19 mouse cellular contexts compared by ENCODE assay signal in genomic region chr6:31469431-31469830, GRCm38 (mm10).
"Had no signal": no experiment of that assay in that cellular context is flagged by ENCODE, and none has a peak within 500 bp of the region (broad histone marks: within the 10 kb centered on the region; RNA-seq: fewer than 3 reads in every experiment).

No protein-coding gene starts in this region.

- H3K4me3 ChIP-seq: midbrain, embryonic 10.5 days; midbrain, embryonic 12.5 days; myocyte; neural tube, embryonic 13.5 days; neural tube, embryonic 15.5 days had no signal

- H3K9ac ChIP-seq: lung, embryonic 14.5 days; midbrain, embryonic 12.5 days; neural tube, embryonic 13.5 days; neural tube, embryonic 15.5 days had no signal

- H3K27ac ChIP-seq: midbrain, embryonic 10.5 days; midbrain, embryonic 12.5 days; neural tube, embryonic 13.5 days; neural tube, embryonic 15.5 days had no signal

- H3K27me3 ChIP-seq: midbrain, embryonic 12.5 days; neural tube, embryonic 13.5 days; neural tube, embryonic 15.5 days had no signal

- ATAC-seq: midbrain, embryonic 16.5 days had no signal

- H3K4me2 ChIP-seq: lung, embryonic 14.5 days; midbrain, embryonic 12.5 days; neural tube, embryonic 13.5 days; neural tube, embryonic 15.5 days had no signal

- H3K9me3 ChIP-seq: midbrain, embryonic 10.5 days; midbrain, embryonic 12.5 days; neural tube, embryonic 13.5 days; neural tube, embryonic 15.5 days had no signal

- H3K4me1 ChIP-seq: midbrain, embryonic 10.5 days; midbrain, embryonic 12.5 days; neural tube, embryonic 13.5 days; neural tube, embryonic 15.5 days had no signal

- DNase-seq: lung, adult 18-20 months; lung, embryonic 14.5 days; lung, postnatal 10 days; lung, postnatal 4 days; midbrain, embryonic 14.5 days; retina, postnatal 1 day; right cerebral cortex, adult 18-20 months; right cerebral cortex, postnatal 25 days; right cerebral cortex, postnatal 4 days; spleen, adult 18-20 months; thymus, adult 18-20 months; thymus, postnatal 14 days; thymus, postnatal 36 days had no signal
